Mouse (Mus musculus): ENCODE data around the gene Gng11. TPM values are rescaled to one million over a fixed set of nuclear protein-coding genes. Genes with fewer than 3 reads are reported as not detected.

The Gng11 gene
- total RNA-seq, 2 experiments from 2014 or later = 12.6 to 24.8 TPM

Other genes starting within 250 kb of the Gng11 start
- under 1 TPM; 0.14 to 0.16 TPM for gene Calcr, start 239.2 kb upstream of the Gng11 start, total RNA-seq (2021)
- gene Tfpi2, start 15.0 kb upstream of the Gng11 start, total RNA-seq (2021) = under 1 TPM; 0.25 to 0.38 TPM
- not detected for gene Gngt1, start 10.1 kb upstream of the Gng11 start, total RNA-seq (2021)
- gene Bet1, start 83.1 kb downstream of the Gng11 start, total RNA-seq (2021) = 10 to 100 TPM; 19.1 to 28.4 TPM

All from gastrocnemius, adult 18-20 months (tissue).